Mouse (Mus musculus) liver, embryonic 14.5 days (tissue): ENCODE measurements around the gene Slc16a1.

Experiments
- CTCF ChIP-seq: IDR thresholded peaks from 2 replicates; pipeline ENCODE4 v1.5.1; 2016; ENCODE audit warnings: antibody characterized with exemption, low read depth, control low read depth
- EP300 ChIP-seq: IDR thresholded peaks from 2 replicates; pipeline ENCODE4 v1.6.1; 2016; ENCODE audit warnings: antibody characterized with exemption, low read depth

DNA sequence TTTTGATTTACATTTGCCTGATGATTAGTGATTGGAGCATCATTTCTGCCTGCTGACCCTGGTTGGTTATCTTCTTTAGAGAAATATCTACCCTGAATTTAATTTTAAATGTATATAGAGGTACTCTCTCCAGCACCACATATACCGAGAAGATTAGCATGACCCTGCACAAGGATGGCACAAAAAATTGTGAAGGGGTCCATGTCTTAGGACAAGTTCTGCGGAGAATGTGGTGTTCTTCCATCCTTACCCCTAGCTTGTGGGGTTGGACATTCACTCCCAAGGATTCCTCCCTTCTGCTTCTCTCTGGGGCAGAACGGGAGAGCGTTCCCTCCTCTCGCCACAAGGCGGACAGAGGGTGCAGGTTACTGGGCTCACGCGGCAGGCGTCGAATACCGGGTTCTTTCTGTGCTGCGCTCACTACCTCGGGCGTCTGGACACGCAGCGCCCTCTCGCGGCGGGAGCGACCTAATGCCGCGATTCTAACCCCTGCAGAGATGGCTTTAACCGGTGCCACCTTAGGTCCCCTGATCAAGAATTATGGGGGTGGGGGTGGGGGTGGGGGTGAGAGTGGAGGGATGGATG, 62.4 kb downstream of the Slc16a1 start:
- TF ChIP-seq CTCF, result peak; percentile 93
- no peak for TF ChIP-seq EP300
